Mouse (Mus musculus) urinary bladder, postnatal 14 days (tissue): ENCODE measurements around the gene Sergef.

ENCODE experiments used
- DNase-seq: peaks from one replicate; pipeline ENCODE4 v3.0.0; 2021; ENCODE audit warnings: low spot score

Gene Sergef

GRCm38 (mm10) chr7:46501458-46501857, 138.1 kb downstream of the Sergef start:
- DNase-seq: no peak

GRCm38 (mm10) chr7:46499561-46499960, 140.0 kb downstream of the Sergef start:
- no peak for DNase-seq

- DNase-seq: no peak
These were observed 147.4 kb downstream of the Sergef start for GRCm38 (mm10) chr7:46492134-46492678.

GRCm38 (mm10) chr7:46487354-46487753, 152.3 kb downstream of the Sergef start:
- DNase-seq: no peak

DNA sequence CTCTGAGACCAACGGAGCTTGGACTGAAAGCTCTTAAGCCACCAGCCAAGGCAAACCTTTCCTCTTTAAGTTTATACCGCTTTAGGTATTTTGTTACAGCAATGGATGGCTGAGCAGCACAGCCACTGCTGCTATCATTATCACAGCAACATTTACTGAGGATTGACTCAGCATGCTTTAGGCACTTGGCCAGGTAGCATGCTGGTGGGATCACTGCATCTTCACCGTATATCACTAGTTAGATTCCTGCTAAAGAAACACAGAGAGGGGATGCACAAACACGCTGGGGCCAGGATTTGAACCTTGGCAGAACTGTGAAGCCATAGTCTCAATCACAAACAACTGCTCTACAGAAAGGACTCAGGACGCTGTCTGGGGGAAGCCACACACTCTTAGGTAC, 152.8 kb downstream of the Sergef start:
- no peak for DNase-seq

GRCm38 (mm10) chr7:46484223-46484622, 155.4 kb downstream of the Sergef start:
- DNase-seq: no peak

DNA sequence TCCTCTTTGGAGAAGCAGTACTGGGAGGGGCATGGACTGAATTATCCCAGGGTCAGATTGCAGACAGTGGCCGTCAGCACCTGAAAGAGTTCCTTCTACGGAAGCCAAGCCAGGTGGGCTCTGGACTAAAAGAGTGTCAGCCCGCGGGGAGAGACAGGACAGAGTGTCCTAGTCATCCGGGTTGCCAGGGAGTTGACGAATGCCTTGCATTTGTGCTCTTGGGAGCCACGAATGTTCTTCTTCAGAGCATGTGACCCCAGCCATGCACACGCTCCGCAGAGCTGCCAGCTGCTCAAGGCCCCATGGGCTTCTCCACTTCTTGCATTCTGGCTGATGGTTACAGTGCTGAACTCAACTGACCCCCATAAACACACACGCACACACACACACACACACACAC, 156.6 kb downstream of the Sergef start:
- no peak for DNase-seq

DNA sequence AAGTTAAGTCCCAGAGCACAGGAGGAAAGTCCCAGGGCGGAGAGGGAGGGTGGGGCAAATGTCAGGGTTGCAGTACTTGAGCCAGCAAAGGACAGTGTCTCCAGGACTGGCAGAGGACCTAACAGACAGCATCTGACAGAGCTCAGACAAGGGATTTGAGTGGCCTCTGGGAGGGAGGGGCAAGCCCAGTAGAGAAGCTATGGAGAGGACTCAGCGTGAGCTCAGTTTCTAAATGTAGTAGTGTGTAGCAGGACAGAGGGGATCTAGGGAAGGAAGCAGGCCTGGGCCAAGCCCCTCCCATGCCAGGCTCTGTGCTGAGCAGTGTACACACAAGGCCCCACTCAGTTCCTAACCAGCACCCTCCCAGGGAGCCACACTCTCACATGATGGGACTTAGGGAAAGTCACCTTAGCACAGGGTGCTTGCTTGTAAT, 157.5 kb downstream of the Sergef start:
- DNase-seq: no peak

DNA sequence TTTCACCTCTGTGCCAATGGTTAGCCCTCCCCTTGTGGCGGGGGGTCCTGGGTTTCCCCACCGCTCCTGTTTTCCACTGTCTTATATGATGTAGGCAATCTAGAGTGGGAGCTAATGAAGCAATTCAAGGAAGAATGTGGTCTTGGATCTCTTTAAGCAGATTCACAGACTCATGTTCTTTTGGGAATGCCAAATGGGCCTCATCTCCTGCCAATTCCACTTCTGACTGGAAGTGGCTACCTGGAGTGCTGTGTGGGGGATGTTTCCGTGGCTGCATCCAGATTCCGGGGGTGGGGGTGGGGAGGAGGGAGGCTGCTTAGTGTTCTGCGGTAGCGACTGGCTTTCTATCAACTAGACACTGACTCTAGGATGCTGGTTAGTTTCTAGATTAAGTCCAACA, 159.8 kb downstream of the Sergef start:
- DNase-seq: no peak

GRCm38 (mm10) chr7:46477456-46477855, 162.2 kb downstream of the Sergef start:
- no peak for DNase-seq

- no peak for DNase-seq
These were observed 164.1 kb downstream of the Sergef start for GRCm38 (mm10) chr7:46475464-46475863.

DNA sequence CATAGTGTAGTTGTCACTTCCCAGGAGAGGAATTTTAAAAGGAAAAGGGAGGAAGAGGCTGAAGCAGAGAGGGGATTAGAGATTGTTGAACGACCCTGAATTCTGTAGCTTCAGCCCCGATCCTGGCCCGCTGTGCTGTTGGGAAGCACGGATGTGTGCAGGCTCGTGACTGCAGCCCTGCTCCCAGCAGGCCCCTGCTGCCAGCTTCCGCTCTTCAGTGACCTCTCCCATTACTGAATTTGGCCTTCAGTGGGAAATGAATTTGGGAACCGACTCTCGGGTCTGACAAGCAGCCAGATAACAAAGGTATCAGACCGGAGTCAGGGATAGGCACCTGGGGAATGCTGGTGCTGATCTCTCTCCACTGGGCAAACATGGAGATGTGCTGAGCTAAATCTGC, 166.5 kb downstream of the Sergef start:
- no peak for DNase-seq

DNA sequence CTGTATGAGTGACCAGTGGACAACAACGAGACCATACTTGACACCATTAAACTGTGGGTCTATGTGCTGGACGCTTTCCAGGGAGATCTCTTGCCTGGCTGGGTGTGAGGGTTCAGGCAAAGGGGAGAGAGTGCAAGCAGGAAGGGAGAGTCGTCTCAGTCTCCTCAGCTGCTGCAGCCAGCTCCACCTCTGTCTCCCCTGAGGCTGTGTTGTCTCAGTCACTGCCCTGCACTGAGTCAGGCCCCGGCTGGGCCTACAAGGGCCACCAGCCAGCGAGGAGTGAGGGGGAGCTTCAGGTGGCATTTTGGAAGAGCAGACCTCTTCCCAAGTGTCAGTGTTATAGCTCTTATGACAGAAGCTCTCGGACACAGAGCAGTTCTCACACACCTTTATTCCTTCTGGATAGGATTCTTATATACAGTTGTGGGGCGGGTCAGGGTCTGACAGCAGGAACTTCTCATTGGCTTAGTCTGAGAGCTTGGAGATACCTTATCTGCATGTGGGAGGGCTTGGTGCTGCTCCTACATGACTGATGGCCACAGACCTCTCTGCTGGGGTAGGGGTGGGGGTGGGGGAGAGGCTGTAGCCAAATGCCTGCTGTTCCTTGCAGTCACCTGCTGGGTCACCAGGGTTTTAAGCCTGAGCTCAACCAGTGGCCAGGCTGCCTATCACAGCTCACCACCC, 168.4 kb downstream of the Sergef start:
- DNase-seq: no peak

GRCm38 (mm10) chr7:46469542-46469941, 170.1 kb downstream of the Sergef start:
- DNase-seq: no peak

DNA sequence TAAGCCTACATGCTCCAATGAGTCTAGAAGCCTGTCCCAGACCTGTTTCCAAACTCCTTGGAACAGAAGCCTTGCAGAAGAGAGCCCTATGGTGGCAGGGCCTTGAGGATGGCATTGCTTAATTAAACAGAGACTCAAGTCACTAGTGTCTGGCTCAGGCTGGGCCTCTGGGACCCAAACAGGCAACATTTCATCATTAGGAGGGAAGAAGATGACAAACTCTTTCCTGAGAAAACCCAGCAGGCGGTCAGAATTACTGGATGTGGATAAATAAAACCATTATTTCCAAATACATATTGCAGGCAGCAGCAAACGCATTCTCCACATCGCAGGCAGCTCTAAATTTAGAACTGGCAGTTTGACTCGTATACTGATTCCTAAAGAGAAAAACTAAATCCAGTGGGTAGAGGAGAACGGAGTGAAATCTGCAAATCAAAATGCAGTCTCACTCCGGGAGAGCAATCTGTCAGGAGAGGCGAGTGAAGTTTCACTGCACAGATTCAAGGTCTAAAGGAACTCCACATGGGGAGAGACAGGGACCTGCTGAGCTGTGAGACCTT, 173.1 kb downstream of the Sergef start:
- no peak for DNase-seq

GRCm38 (mm10) chr7:46463136-46463535, 176.5 kb downstream of the Sergef start:
- no peak for DNase-seq

DNA sequence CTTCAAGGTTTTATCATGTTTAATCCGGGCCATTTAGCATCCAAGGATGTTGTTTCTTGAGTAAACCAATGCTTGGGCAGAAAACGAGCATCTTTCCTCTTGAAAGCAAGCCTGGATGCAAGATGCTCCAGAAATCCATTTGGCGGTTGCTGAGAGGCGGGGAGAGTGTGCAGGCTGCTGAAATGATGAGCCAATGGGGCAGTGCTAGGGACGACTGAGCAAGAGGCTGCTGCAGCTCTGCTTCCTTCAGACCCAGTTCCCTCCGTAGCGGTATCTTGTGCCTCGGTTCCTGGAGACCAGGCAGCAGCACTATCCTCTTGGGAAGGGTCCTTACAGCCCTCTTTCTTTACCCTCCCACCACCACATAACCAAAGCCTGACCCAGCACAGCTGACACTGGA, 177.3 kb downstream of the Sergef start:
- DNase-seq: no peak

- DNase-seq: no peak
These were observed 179.9 kb downstream of the Sergef start for GRCm38 (mm10) chr7:46459605-46460245.

- no peak for DNase-seq
These were observed 180.4 kb downstream of the Sergef start for GRCm38 (mm10) chr7:46459200-46459599.

GRCm38 (mm10) chr7:46457889-46458288, 181.7 kb downstream of the Sergef start:
- DNase-seq: no peak

DNA sequence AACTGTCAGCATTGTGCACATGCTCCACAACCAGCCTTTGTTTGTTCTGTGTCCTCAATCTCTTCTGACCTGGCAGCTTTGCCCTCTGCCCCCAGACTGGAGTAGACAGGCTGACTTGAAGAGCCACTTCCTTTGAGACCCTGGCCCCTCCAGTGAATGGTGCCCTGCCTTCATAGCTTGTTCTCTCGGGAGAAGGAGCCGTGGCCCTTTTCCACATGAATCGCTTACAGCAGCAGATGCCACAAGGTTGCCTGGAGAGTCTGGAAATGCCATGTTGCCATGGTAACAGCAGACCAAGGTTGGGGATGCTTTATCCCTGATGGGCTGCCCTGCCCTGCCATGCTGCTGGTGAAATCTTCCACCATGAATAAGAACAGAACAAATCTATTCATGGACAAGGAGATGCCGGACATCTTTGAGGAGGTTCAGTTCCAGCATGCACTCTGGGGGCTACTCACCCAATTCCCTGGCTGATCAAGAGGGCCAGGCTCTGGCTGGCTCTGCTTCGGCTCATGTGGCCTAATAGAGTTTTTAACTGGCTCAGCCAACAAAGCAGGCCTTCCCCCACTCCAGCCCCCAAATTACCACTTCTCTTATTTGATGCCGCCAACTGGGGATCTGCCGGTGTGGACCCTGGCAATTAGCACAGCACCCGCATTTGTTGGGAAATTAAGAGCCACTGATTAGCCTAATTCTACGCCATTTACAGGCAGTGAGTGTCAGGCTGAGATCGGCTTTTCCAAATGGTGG, 185.5 kb downstream of the Sergef start:
- DNase-seq: no peak

DNA sequence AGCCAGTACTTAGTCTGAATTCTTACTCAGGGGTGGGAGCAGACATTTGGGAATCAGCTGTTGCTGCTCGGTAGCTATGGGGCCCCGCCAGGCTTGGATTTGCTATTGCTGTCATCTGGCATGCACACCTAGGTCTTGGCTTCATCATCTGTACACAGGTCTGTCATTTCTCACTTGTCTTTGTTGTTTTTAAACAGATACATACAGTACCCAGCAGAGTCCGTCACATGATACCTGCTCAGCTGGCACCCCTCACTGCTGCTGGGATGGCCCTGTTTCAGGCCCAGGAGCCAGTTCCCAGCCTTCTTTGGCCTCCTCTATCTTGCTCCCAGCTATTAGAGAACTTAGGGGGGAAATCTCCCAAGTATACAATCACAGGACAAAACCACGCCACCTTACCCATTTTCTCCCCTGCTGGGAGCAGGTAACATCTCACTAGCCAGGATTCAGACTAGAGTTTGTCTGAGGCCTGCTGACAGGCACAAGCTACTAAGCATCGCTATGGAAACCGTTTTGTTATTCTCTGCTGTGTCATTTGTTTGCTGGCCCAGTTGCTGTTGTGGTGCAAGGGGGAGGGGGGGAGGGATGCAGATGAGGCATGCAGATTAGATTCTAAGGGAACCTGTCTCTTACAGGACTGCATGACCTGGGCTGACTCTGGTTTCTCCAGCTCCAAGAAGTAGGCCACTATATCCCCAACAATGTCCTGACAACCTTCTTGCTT, 190.5 kb downstream of the Sergef start:
- no peak for DNase-seq
